Mouse (Mus musculus) spleen, postnatal 36 days (tissue): ENCODE results near the gene Zmynd8.

ENCODE experiments used
- DNase-seq, 2 experiments: peaks; one replicate each; pipeline ENCODE4 v3.0.0; 2022; ENCODE audit warnings: low spot score in 2 of 2, mixed read lengths in 1 of 2

The Zmynd8 gene

DNA sequence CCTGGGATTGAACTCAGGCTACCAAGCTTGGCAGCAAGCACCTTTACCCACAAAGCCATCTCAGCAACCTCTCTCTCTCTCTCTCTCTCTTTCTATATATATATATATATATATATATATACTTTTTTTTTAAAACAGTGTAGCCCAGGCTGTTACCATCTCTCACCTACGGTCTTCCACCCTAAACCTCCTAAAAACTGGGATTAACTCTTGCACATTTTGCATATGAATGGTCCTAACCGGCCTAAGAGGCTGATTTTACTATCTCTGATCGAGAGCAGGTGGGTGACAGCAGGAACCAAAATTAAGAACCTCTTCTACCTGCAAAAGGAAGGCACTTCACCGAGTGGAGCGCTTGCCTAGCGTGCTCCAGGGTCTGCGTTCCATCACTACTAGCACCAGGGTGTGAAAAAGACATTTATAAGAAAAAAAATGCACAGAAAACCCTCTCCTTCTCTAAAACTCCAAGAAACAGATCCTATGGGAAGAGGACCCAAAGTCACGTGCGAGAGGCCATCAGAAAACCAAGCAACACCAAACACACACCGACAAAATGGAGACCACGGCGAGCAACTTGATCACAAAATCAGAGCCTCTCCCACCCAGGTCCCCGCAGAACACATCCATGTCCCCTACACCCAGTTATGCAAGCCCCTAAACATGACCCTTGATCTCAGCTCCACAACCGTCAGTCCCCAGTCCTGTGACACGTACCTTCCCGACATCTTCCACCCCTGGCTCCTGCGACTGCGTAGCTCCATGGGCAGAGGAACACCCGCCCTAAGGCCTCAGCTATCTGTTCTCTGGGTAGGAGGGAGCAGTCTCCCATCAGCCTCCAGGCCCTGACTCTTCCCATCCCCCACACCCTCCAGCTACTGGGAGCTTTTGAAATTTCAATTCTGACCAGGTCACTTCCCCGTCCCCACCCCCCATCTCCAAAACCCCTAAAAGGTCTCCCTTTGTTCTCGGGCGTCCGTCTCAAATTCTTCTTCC is at the start of gene Zmynd8:
TSS of gene Zmynd8 (minus strand) at position 815 of the 993 bp plus-strand sequence.
- no peak for DNase-seq

DNA sequence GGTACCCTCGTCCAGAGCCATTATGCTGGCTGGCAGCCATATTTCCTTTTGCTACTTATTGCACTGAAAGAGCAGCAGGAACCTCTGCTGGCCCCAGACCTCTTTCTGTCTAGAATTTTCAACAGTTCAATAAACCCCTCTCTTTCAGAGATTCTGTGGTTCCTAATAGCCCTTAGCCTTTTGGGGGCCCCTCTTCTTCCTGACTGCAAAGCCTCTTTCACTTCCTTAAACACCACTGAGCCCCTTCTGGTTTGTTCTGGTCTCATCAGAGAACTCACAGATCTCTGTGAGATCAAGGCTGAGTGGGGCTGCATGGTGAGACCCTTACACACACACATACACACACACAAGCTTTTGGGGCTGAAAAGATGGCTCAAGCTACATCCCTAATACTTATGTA is 49.2 kb upstream of the Zmynd8 start:
- DNase-seq, result peak; percentile 73 to 77

DNA sequence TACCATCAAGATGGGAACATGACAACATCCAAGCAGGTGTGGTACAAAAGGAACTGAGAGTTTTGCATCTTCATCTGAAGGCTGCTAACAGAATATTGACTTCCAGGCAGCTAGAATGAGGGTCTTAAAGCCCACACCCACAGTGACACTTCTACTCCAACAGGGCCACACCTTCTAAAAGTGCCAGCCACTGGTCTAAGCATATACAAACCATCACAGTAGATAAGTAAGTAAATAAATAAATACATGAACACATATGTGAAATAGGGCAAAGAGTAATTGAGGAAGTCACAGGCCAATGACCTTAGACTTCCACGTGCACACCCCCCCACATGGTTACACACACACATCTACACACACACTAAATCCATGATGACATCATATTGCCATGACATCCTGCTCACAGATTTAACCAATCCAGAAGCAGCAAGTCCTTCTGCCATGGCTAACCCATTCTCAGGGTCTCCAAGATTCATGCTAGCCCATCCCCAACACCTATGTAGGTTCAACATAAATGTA is 47.3 kb upstream of the Zmynd8 start:
- peak in 1 of 2 experiments; percentile 35 for DNase-seq

DNA sequence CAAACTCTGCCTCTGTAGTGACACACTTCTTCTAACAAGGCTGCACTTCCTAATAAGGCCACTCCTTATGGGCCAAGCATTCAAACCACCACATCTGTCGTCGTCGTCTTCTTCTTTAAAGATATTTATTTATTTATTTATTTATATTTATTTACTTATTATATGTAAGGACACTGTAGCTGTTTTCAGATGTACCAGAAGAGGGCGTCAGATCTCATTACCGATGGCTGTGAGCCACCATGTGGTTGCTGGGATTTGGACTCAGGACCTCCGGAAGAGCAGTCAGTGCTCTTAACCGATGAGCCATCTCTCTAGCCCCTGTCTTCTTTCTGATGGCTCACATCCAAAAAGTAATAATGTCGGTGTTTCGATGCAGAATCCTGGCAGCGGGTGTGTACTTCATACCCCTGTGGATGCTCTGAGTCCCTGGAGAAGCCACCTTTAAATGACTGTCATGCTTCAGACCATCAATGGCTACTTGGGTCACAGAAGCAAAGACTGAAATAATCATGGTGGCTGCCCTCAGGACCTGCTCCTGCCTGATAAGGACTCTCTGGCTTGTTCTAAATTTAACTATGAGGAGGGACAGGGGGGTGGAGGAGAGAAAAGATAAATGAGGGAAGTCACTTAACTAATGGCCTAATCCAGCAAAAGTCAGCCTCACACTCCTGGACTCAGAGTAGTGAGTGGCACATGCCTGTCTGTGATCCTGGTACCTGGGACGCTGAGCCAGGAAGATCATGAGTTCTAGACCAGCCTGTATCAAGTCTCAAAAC is 45.9 kb upstream of the Zmynd8 start:
- no peak for DNase-seq

DNA sequence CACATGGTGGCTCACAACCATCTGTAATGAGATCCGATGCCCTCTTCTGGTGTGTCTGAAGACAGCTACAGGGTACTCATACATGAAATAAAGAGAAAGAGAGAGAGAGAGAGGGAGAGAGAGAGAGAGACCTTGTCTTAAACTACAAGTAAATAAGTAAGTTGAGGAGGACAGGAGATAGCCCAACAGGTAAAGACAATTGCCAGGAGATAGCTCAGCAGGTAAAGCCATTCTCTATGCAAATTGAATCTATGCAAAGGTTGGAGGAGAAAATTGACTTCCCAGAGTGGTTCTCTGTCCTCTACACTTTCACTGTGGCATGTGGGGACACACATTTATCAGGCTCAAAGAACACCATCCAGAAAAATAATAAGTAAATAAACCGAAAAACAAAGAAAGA is 44.3 kb upstream of the Zmynd8 start:
- DNase-seq, result no peak

DNA sequence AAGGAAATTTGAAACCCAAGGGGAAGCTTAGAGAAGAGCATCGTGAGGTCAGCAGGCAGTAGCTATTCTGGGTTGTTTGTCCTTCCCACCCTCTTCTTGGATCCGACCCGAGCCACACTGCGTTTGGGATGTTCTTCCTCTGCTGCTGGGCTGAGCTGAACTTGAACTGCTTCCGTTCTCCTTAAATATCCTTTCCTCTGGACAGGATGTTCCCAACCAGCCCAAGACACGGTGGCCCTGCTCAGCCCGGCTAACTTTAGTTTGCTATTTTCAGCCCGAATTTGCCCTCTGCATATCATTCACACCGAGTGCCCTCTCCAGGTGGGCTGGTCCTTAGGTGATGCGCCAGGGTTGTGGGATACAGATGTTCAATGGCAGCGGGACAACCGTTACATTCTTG is 37.3 kb upstream of the Zmynd8 start:
- DNase-seq, result no peak

DNA sequence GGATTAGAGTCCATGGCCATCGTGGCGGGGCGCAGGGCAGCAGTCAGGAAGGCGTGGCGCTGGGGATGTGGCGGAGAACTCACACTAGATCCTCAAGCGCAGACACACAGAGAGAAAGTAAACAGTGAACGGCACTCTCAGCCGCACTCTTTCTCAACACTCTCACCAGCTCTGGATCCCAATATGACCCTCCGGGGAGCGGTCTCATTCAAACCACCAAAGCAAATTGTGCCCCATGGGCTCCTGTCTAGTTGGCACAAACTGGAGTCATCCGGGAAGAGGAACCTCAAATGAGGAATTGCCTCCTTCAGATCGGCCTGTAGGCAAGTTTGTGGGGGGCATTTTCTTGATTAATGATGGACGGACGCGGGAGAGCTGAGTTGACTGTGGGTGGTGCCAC is 28.9 kb upstream of the Zmynd8 start:
- no peak for DNase-seq

DNA sequence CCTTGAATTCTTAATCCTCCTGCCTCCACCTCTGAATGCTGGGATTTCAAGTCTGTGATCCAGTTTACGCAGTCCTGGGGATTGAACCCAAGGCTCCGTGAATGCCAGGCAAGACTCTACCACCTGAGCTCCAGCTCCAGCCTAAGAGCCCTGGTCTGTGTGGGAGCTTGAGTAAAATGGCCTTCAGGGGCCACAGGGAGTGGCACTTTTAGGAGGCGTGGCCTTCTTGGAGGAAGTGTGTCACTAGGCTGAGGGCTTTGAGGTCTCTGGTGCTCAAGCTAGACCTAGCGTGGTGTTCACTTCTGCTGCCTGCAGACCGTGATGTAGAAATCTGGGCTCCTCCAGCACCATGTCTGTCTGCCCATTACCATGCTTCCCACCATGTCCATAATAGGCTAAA is 27.4 kb upstream of the Zmynd8 start:
- no peak for DNase-seq

DNA sequence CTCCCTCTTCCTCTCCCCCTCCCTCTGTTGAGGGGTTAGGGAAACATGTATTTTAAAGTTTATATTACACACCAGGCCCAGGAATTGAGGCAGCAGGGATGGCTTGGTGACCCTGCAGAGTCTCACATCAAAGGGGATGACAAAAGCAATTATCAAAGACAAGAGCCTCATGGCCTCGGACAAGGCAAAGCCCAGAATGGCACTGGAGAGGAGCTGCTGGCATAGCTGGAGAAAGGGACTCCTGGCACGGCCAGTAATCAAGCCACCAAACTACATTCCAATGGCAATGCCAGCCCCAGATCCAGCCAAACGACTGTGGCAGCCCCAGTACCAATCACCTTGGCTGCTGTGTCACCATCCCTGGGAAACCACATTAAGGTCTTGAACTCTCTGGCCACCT is 26.3 kb upstream of the Zmynd8 start:
- no peak for DNase-seq

DNA sequence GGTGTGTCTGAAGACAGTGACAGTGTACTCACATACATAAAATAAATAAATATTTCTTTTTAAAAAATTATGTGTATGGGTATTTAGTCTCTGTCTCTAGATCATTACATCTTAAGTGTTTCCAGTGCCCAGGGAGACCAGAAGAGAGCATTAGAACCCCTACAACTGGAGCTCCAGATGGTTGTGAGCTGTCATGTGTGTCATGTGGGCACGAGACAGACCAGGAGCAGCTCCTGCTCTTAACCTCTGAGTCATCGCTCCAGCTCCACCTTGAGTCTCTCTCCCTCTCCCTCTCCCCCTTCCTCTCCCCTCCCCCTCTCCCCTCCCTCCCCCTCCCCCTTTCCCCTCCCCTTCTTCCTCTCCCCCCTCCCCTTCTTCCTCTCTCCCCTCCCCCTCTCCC is 25.9 kb upstream of the Zmynd8 start:
- no peak for DNase-seq

DNA sequence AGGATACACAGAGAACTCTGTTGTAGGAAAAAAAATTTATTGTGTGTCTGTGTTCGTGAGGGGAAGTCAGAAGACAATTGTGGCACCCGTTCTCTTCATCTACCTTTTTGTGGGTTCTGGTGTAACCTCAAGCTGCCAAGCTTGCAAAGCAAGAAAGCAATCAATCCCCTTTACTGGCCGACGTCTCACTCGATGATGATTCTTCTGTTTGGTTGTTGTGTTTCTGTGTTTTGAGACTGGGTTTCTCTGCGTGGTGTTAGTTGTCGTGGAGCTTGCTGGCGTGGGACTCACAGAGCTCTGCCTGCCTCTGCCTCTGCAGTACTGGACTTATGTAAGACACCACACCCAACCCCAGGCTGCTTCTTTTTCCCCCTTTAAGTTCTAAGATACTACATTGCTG is 24.9 kb upstream of the Zmynd8 start:
- peak; percentile 29 to 42 for DNase-seq

DNA sequence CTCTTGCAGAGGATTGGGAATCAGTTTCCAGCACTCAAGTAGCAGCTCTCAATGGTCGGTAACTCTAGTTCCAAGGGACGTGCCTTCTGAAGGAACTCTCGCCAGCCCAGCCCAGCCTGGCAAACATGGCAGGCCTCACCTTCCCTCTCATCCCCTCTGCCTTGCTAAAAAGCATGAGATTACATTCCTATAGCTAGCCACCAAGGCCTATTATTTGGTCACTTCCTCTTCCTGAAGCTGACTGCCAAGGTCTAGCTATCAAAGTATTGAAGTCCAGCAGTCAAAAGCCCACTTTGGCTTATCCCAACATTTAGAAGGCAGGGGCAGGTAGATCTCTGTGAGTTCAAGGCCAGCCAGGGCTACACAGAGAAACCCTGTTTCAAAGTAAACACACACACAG is 24.2 kb upstream of the Zmynd8 start:
- DNase-seq, result no peak

DNA sequence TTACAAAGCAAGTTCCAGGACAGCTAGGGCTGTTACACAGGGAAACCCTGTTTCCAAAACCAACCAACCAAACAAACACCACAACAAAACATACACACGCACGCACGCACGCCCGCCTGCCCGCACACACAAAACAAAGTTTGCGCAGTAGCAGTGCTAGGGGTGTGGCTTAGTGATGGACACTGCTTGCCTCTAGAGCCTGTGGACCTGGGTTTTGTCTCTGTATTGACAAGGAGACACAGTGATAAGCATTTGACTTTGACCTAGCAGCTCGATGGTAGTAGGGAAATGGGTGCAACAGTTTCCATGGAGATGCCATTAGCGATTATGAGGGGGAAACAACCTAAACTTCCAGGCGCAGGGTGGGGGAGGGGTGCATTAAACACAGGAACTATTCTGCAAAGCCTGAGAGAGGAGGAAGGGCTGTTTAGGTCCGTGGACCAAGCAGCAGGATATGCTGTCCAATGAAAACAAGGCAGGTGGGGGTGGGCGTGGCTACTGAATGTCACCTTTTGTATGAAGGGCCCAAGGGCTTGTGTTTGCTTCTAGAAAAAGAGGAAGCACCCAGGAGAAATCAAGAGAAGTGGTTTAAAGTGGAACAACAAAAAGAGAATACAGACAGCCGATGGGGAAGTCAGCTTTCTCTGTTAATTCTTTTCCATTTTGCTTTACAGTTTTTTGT is 23.4 kb upstream of the Zmynd8 start:
- peak; percentile 87 to 91 for DNase-seq

DNA sequence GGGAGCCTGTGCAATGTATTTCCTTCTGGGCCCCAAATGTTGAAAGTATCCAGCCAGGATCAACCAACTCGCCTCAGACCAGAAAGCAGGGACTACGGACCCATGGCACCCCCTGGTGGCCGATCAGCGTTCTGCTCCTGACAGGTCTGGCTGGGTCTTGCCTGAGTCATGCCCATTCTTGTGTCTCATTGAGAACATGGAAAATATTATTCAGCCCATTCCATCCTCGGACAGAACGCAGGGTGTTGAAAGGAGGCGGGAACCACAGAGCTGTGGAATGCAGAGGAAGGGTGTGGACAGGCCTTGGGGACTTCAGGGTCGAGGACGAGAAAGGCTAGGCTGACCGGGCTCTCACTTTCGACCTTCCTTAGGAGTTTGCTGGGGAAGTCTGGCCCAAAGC is 15.5 kb upstream of the Zmynd8 start:
- peak; percentile 71 to 78 for DNase-seq

DNA sequence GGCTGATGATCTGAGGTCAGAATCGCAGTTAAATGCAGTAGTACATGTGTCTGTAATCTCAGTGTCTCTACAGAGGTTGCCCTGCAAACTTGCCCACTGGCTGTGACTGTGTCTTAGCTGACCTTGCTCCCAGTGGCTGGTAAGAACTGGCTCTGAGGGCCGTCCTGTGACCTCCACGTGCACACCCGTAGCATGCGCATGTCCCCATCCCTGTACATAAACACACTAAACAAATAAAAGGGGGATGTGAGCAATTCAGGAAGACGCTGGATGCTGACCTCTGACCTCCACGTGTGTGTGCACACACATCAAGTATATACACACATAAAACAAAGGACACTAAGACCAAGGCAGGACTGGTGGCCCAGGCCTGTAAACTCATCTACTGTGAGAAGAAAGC is 14.3 kb upstream of the Zmynd8 start:
- DNase-seq, result no peak

DNA sequence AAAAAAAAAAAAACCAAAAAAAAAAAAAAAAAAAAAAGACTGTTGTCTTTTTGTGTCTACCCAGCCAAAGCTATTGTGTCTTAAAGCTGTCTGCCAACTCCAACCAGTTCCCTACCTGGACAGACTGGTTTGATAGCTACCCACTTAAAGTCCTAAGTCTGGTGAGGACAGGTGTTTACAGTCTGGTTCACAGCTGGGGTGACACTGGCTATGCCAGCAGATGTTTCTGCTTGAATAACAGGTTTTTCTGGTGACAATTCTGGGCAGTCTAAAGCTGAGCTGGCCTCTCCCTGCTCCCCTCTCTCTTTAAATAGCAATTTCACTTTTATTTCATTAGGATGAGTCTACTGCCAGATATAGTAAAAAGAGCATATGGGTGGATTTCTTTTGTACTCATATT is 10.9 kb upstream of the Zmynd8 start:
- no peak for DNase-seq

DNA sequence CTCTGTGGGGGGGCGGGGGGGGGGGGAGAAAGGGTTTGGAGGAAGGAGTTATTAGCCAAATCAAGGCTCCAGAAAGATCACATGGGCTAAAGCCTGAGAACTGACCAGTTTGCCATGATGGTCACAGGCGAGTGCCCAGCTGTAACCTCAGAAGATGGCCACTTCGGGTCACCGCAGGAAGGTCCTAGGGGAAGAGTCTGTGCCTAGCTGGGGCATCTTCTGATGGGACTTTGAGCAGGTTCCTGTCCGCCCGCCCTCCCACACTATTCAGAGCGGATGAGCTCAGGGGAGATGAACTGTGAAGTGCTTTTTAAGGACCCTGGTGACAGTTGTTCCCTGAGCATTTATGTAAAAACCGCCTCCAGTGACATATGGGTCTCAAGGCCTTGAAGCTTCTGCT is 8.4 kb upstream of the Zmynd8 start:
- DNase-seq, result no peak

DNA sequence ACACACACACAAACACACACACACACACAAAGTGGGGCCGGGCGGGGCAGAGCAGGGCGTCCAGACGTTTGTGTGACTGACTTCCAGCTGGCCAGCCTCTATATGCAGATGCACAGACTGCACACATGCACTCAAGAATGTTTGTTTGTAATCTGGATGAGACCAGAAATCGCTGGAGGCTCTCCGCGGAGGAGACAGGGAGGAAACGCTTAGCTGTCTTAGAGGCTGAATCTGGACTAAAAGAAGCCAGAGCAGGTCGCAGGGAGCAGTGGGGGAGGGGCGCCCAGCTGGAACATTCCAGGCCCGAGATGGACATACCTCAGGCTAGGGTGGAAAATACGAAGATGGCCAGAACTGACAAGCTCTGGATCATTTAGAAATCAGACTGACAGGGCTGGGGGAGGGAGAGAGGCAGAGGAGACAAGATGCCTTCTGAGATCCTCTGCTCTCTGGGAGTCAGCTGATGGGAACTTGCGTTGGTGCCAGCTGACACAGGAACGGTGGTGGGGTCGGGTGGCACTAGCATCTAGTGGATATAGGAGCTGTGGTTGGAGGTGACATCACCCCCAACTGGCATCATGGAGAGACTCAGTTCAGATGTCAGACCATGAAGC is 7.6 kb upstream of the Zmynd8 start:
- no peak for DNase-seq

DNA sequence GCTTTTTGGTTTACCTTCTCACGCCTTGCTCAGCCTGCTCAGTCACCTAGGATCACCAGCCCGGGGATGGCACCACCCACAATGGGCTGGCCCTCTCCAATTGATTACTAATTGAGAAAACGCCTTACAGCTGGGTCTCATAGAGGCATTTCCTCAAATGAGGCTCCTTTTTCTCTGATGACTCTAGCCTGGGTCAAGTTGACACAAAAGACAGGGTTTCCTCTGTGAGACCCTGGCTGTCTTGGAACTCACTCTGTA is 2.2 kb upstream of the Zmynd8 start:
- no peak for DNase-seq

DNA sequence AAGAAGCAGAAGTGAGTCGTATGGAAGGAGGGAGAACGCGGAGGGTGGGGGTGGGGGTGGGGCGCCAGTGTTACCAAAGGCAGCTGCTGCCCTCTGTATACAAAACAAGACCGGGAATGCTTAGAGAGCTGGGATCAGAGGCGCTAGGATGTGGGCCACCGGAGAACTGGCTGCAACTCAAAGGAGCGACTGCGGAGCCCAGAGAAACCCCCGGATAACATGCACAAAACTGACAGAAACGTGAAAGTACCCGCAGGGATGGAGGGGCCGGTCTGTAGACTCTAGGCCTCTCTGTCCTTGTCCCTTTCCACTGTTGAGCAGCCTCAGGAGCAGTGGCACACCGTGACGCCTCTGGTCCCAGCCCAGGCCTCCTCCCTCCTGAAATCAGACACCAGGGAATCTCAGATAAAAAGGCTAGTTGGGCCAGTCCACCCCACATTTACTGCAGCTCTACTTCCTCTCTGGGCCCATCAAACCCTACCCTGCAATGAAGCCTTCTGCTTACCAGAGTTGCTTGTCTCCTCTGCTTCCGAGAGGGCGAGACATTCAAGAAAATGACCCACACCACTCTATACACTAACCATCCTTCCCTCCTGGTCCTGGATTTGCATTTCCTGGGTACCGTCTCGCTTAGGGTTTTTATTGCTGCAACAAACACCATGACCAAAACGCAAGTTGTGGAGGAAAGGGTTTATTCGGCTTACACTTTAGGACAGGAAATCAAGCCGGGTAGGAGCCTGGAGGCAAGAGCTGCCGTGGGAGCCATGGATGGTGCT is 1.7 kb upstream of the Zmynd8 start:
- DNase-seq, result no peak

DNA sequence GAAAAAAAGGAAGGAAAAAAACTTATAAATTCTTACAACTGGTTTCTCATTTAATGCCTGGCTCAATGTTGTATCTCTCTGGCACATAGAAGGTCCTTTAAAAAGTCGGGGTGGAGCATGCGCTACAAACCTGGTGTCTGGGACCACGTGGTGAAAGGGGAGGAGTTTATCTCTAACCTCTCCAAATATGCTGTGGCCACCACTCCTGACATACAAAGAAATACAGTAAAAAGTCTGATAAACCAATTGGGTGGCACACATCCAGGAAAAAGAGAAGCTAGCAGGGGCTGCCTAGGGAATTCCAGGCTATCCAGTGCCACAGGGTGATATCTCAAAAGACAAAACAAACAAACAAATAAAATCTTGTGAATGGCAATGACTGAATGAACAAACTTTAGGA is 1.1 kb upstream of the Zmynd8 start:
- DNase-seq, result no peak
